Mouse (Mus musculus) C2C12 (cell line): ENCODE results near the gene Gm5089.

Experiments
- CEBPB ChIP-seq: IDR thresholded peaks from one replicate; pipeline ENCODE4 v1.6.1; 2011; ENCODE audit warnings: low read depth, mild to moderate bottlenecking, control low read depth, moderate library complexity
- CTCF ChIP-seq: IDR thresholded peaks from one replicate; pipeline ENCODE4 v1.5.1; 2011; ENCODE audit not compliant: control insufficient read depth, insufficient read depth, insufficient read length
- MAX ChIP-seq: IDR thresholded peaks from one replicate; pipeline ENCODE4 v1.6.1; 2011; ENCODE audit warnings: mild to moderate bottlenecking, control low read depth
- USF1 ChIP-seq: IDR thresholded peaks from one replicate; pipeline ENCODE4 v1.6.1; 2011; ENCODE audit warnings: low read depth, mild to moderate bottlenecking, control low read depth, moderate library complexity

GRCm38 (mm10) chr14:122403422-122403940, 47.4 kb downstream of the Gm5089 start:
- no peak for TF ChIP-seq USF1
- no peak for TF ChIP-seq CTCF
- TF ChIP-seq CEBPB: no peak
- no peak for TF ChIP-seq MAX
